Mouse (Mus musculus) liver, postnatal 0 days (tissue): ENCODE measurements around the gene Tmem171.

Experiments used
- CTCF ChIP-seq: sonication (generic); IDR thresholded peaks from 2 replicates; pipeline ENCODE4 v1.5.1; 2016; ENCODE audit warnings: antibody characterized with exemption, low read depth
- EP300 ChIP-seq: IDR thresholded peaks from 2 replicates; pipeline ENCODE4 v1.6.1; 2016; ENCODE audit warnings: antibody characterized with exemption, low read depth, mild to moderate bottlenecking

GRCm38 (mm10) chr13:98726494-98726893 lies 31.9 kb upstream of the Tmem171 start:
- TF ChIP-seq CTCF (peak; percentile 70), EP300 (no peak)
